Mouse (Mus musculus): Measurements from ENCODE around the gene Kat6b.

DNA sequence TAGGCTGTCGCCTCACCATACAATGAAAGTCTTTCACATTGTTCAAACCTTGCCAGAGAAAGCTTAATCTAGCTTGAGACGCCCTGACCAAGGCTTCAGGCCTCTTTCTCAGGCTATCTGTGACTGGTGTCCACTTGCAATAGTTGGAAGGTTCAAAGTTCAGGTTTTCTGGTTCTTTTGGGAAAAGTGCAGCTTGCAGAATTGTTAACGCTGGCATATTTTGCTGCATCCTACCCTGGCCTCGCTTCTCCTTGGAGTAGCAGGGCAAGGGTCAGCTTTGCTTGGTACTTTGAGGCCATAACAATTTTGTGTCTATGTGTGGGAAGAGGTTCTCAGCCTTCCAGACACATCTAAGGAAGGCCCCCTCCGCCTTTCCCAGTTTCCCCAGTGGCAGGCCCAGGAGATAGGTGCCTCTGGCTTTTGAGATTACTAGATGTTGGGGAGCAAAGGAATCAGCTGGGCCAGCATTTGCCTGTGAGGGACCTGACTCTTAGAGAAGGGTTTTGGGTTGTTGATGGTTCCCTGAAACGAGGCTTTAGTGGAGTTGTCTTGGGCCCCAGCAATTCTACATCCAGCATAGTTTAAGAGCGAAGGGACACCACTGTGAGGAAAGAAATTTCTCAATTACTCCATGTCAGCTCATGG lies 215.1 kb downstream of the Kat6b start:
- TF ChIP-seq POLR2A (IDR thresholded peaks at IDR 0.05; ENCODE audit: insufficient read length, low read depth) (no peak), USF1 (IDR thresholded peaks at IDR 0.05; ENCODE audit: low read depth) (no peak), TCF3 (IDR thresholded peaks at IDR 0.05; ENCODE audit: insufficient read length, low read depth) (no peak)

Measured in myocyte (in vitro differentiated cells).